Mouse (Mus musculus): ENCODE measurements around the gene Zfand2a. TPM values are rescaled to one million over a fixed set of nuclear protein-coding genes. Genes with fewer than 3 reads are reported as not detected.

Zfand2a gene
- polyA plus RNA-seq, 1 experiment from 2014 or later: 6.7 TPM

- Histone ChIP-seq H3K27ac (ENCODE audit: low read depth, low read length) (no peak overlapping the region), H3K4me3 (ENCODE audit: low read depth, low read length) (no peak overlapping the region), H3K4me1 (replicated peaks; ENCODE audit: control insufficient read depth, insufficient read depth, low read length) (no peaks in the 10 kb centered on the region), H3K27me3 (replicated peaks; ENCODE audit: control insufficient read depth, insufficient read depth, low read length) (no peaks in the 10 kb centered on the region), H3K9me3 (ENCODE audit: control insufficient read depth) (no peaks in the 10 kb centered on the region), H3K4me2 (replicated peaks; ENCODE audit: low read depth) (no peak overlapping the region), H3K36me3 (ENCODE audit: control insufficient read depth, insufficient read depth) (no peaks in the 10 kb centered on the region), H3K9ac (ENCODE audit: low read depth, low read length) (no peak overlapping the region)
- 94% methylated on average over 11 of the region's 11 CpGs for whole genome bisulfite sequencing
- ATAC-seq: no peak
- TF ChIP-seq CTCF (IDR thresholded peaks at IDR 0.05; ENCODE audit: low read depth): no peak
These were observed 43.2 kb downstream of the Zfand2a start for GRCm38 (mm10) chr5:139440926-139441725.

GRCm38 (mm10) chr5:139440451-139440850 is 43.9 kb downstream of the Zfand2a start:
- TF ChIP-seq CTCF (IDR thresholded peaks at IDR 0.05; ENCODE audit: low read depth): no peak
- Histone ChIP-seq H3K9me3 (ENCODE audit: control insufficient read depth) (no peaks in the 10 kb centered on the region), H3K27ac (ENCODE audit: low read depth, low read length) (no peak overlapping the region), H3K27me3 (replicated peaks; ENCODE audit: control insufficient read depth, insufficient read depth, low read length) (no peaks in the 10 kb centered on the region), H3K4me2 (replicated peaks; ENCODE audit: low read depth) (no peak overlapping the region), H3K9ac (ENCODE audit: low read depth, low read length) (no peak overlapping the region), H3K4me3 (ENCODE audit: low read depth, low read length) (no peak overlapping the region), H3K36me3 (ENCODE audit: control insufficient read depth, insufficient read depth) (no peaks in the 10 kb centered on the region), H3K4me1 (replicated peaks; ENCODE audit: control insufficient read depth, insufficient read depth, low read length) (no peaks in the 10 kb centered on the region)
- no peak for ATAC-seq
- 87% methylated on average over 5 of the region's 5 CpGs for WGBS

- Histone ChIP-seq H3K4me2 (replicated peaks; ENCODE audit: low read depth) (no peak overlapping the region), H3K4me1 (replicated peaks; ENCODE audit: control insufficient read depth, insufficient read depth, low read length) (no peaks in the 10 kb centered on the region), H3K9me3 (ENCODE audit: control insufficient read depth) (no peaks in the 10 kb centered on the region), H3K36me3 (ENCODE audit: control insufficient read depth, insufficient read depth) (no peaks in the 10 kb centered on the region), H3K9ac (ENCODE audit: low read depth, low read length) (no peak overlapping the region), H3K27me3 (replicated peaks; ENCODE audit: control insufficient read depth, insufficient read depth, low read length) (no peaks in the 10 kb centered on the region), H3K27ac (ENCODE audit: low read depth, low read length) (no peak overlapping the region), H3K4me3 (ENCODE audit: low read depth, low read length) (no peak overlapping the region)
- ATAC-seq: no peak
- WGBS: 84% methylated on average over 12 of the region's 12 CpGs
- TF ChIP-seq CTCF (IDR thresholded peaks at IDR 0.05; ENCODE audit: low read depth): no peak
These were observed 45.9 kb downstream of the Zfand2a start for GRCm38 (mm10) chr5:139438440-139438839.

- Histone ChIP-seq H3K27me3 (replicated peaks; ENCODE audit: control insufficient read depth, insufficient read depth, low read length) (no peaks in the 10 kb centered on the region), H3K36me3 (ENCODE audit: control insufficient read depth, insufficient read depth) (no peaks in the 10 kb centered on the region), H3K4me1 (replicated peaks; ENCODE audit: control insufficient read depth, insufficient read depth, low read length) (no peaks in the 10 kb centered on the region), H3K9me3 (ENCODE audit: control insufficient read depth) (no peaks in the 10 kb centered on the region), H3K4me2 (replicated peaks; ENCODE audit: low read depth) (no peak overlapping the region), H3K4me3 (ENCODE audit: low read depth, low read length) (no peak overlapping the region), H3K27ac (ENCODE audit: low read depth, low read length) (no peak overlapping the region), H3K9ac (ENCODE audit: low read depth, low read length) (no peak overlapping the region)
- ATAC-seq: no peak
- TF ChIP-seq CTCF (IDR thresholded peaks at IDR 0.05; ENCODE audit: low read depth): no peak
- WGBS: 87% methylated on average over 4 of the region's 4 CpGs
These were observed 46.6 kb downstream of the Zfand2a start for GRCm38 (mm10) chr5:139437769-139438168.

GRCm38 (mm10) chr5:139434940-139435339 is 49.4 kb downstream of the Zfand2a start:
- TF ChIP-seq CTCF (IDR thresholded peaks at IDR 0.05; ENCODE audit: low read depth): no peak
- 58% methylated on average over 8 of the region's 8 CpGs for WGBS

GRCm38 (mm10) chr5:139433842-139434568 is 50.3 kb downstream of the Zfand2a start:
- Histone ChIP-seq H3K4me3 (ENCODE audit: low read depth, low read length) (no peak overlapping the region), H3K4me2 (replicated peaks; ENCODE audit: low read depth) (no peak overlapping the region), H3K27ac (ENCODE audit: low read depth, low read length) (no peak overlapping the region), H3K27me3 (replicated peaks; ENCODE audit: control insufficient read depth, insufficient read depth, low read length) (no peaks in the 10 kb centered on the region), H3K36me3 (ENCODE audit: control insufficient read depth, insufficient read depth) (no peaks in the 10 kb centered on the region), H3K9me3 (ENCODE audit: control insufficient read depth) (no peaks in the 10 kb centered on the region), H3K9ac (ENCODE audit: low read depth, low read length) (no peak overlapping the region), H3K4me1 (replicated peaks; ENCODE audit: control insufficient read depth, insufficient read depth, low read length) (no peaks in the 10 kb centered on the region)
- WGBS: 74% methylated on average over 9 of the region's 9 CpGs
- TF ChIP-seq CTCF (IDR thresholded peaks at IDR 0.05; ENCODE audit: low read depth): no peak
- ATAC-seq: no peak

More at GRCm38 (mm10) chr5:139434940-139435339, 49.4 kb downstream of the Zfand2a start:
- no peaks in the 10 kb centered on the region for H3K27me3 ChIP-seq (replicated peaks; ENCODE audit: control insufficient read depth, insufficient read depth, low read length)
- no peak overlapping the region for H3K9ac ChIP-seq (ENCODE audit: low read depth, low read length)
- H3K36me3 ChIP-seq (ENCODE audit: control insufficient read depth, insufficient read depth): no peaks in the 10 kb centered on the region
- no peak overlapping the region for H3K4me2 ChIP-seq (replicated peaks; ENCODE audit: low read depth)
- H3K9me3 ChIP-seq (ENCODE audit: control insufficient read depth): no peaks in the 10 kb centered on the region
- H3K4me1 ChIP-seq (replicated peaks; ENCODE audit: control insufficient read depth, insufficient read depth, low read length): no peaks in the 10 kb centered on the region
- no peak overlapping the region for H3K4me3 ChIP-seq (ENCODE audit: low read depth, low read length)
- ATAC-seq: no peak
- no peak overlapping the region for H3K27ac ChIP-seq (ENCODE audit: low read depth, low read length)
